Mouse (Mus musculus): ENCODE data around the gene Pou6f1.

Pou6f1 gene

DNA sequence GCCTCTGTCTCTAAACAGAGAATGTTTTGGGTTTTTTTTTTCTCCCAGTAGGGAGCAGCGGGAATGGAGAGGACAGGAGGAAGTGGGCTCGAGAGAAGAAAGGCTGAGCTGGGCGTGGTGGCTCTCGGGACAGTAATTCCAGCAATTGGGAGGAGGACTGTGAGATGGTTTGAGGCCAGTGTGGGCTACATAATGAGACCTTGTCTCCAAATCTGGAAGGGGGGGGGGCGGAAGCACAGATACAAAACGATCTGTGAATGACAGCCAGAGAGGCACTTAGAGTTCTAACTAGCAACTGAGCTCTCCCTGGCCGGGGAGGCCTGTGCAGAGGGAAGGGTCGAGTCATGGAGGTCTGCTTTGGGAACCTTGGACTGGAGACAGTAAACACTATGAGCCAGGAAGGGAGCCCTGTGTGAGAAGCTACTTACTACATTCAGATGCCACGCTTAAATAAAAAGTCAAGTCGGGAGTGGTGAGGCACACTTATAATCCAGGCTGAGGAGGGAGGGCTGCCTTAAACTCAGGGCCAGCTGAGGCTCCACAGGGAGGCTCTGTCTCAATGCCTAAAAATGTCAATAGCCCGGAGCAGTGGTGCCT lies 28.1 kb upstream of the Pou6f1 start:
- no peak for TF ChIP-seq GATA4 (IDR thresholded peaks at IDR 0.05; ENCODE audit: insufficient replicate concordance, low read length)

DNA sequence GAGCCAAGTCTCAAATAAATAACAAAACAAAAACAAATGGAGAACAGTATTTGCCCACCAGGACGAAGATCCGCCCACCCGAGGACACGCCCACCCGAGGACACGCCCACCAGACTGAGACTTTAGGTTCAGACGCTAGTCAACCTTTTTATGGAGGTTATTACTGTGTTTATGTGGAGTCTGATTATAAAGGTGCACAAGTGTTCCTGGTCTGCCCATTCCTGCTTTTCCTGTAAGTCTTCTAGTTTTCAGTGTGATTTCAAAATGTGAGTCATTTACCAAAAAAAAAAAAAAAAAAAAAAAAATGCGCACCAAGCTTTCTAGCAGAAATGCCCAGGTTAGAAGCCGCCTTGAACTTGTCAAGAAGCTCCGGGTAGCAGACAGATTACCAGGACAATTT lies 27.5 kb upstream of the Pou6f1 start:
- TF ChIP-seq GATA4 (IDR thresholded peaks at IDR 0.05; ENCODE audit: insufficient replicate concordance, low read length): no peak

DNA sequence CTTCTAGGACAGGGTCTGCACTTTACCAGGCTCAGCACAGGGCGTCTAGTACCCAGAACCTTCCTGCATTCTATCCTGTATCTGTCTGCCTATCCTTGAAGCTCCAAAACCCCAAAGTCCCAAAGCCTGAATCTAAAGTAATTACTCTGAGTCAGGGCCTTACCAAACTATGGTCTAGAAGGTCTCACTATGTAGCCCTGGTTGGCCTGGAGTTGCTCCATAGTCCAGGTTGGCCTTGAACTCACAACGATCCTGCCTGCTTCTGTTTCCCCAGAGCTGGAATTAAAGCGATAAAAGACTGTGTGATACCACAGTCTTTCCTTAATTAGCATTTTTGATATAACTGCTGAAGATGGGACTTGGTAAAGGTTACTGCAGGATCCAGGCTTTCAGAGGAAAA lies 24.7 kb upstream of the Pou6f1 start:
- no peak for TF ChIP-seq GATA4 (IDR thresholded peaks at IDR 0.05; ENCODE audit: insufficient replicate concordance, low read length)

DNA sequence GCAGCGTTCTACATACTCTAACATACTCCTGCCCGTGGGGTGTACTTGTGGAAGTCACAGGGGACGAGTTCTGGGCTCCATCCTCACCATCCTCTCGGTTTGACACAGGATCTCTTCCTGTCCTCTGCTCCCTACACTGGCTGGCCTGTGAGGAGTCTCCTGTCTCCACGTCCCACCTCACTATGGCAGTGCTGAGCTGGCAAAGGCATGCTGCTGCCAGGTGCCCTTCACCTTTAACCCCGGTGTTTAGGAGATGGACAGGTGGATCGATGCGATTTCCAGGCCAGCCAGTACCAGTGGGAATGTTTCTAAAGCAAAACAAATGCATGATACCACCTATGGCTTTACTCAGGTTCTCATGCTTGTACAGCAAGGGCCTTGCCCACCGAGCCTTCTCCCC lies 24.0 kb upstream of the Pou6f1 start:
- no peak for TF ChIP-seq GATA4 (IDR thresholded peaks at IDR 0.05; ENCODE audit: insufficient replicate concordance, low read length)

DNA sequence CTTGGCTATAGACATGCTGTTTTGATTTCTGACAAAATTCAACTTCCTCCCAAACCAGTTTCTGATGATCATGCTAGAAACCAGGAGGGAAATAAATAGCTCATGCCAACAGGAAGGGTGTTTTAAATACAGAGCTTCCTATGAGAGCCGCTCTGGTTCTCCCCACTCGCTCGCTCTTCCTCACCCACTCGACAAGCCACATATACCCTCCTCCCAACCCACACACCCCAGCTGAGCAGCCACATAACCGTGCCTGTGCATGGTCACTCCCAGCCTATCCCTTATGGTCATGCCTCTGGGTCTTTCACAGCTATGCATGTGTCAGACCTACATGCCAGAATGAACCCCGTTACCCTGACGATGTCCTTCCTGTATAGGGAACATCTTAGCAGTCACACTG lies 22.4 kb upstream of the Pou6f1 start:
- TF ChIP-seq GATA4 (IDR thresholded peaks at IDR 0.05; ENCODE audit: insufficient replicate concordance, low read length): no peak

DNA sequence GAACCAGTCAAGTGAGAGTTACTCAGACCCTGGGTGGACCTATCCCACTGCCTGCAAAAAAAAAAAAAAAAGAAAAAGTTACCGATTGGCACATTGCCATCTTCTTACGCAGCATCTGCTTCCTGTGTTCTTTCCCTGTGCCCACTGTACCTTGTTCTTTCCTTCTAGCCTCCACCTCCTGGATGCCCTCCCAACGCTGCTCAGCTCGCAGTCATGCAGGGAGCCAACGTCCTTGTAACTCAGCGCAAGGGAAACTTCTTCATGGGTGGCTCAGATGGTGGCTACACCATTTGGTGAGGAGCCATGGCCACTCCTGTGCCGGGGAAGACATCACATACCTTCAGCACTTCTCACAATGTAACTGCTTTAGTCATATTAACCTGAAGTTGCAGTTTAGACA lies 19.4 kb upstream of the Pou6f1 start:
- TF ChIP-seq GATA4 (IDR thresholded peaks at IDR 0.05; ENCODE audit: insufficient replicate concordance, low read length): no peak

DNA sequence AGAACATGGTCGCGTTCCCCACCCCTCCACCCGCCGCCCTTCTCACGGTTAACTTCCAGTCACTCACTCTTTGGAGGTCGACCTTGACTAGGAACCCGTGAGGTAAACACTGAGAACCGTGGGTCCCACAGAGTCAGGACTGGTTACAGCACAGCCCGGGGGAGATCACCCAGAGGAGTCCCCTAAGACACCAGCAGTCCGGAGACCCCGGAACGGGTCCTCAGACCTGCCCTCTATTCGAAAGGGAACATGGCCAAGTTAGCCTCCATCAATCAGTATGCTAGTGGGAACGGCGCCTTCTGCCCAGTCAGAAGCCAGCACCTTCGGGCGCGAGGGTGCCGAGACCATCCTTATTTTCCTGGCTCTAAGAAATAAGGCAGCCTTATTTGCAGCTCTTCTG lies 16.4 kb upstream of the Pou6f1 start:
- no peak for TF ChIP-seq GATA4 (IDR thresholded peaks at IDR 0.05; ENCODE audit: insufficient replicate concordance, low read length)

DNA sequence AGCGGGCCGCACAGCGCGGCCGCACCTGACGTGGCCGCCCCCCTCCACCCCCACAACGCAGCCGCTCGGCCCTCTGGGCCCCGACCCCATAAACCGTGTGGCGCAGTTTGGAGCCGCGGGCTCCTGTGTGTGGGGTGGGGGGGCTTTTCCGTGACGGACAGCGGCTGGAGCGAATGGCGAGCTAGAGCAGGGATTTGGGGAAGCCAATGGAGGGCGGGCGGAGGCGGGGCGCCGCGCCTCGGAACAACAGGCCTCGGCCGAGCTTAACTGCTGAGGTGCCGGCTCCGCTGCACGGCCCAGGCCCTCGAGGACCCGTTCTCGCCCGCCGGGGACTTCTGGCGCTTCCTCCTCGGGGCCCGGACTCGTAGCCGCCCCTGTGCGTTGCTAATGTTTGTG lies 16.0 kb upstream of the Pou6f1 start:
- TF ChIP-seq GATA4 (IDR thresholded peaks at IDR 0.05; ENCODE audit: insufficient replicate concordance, low read length): no peak

DNA sequence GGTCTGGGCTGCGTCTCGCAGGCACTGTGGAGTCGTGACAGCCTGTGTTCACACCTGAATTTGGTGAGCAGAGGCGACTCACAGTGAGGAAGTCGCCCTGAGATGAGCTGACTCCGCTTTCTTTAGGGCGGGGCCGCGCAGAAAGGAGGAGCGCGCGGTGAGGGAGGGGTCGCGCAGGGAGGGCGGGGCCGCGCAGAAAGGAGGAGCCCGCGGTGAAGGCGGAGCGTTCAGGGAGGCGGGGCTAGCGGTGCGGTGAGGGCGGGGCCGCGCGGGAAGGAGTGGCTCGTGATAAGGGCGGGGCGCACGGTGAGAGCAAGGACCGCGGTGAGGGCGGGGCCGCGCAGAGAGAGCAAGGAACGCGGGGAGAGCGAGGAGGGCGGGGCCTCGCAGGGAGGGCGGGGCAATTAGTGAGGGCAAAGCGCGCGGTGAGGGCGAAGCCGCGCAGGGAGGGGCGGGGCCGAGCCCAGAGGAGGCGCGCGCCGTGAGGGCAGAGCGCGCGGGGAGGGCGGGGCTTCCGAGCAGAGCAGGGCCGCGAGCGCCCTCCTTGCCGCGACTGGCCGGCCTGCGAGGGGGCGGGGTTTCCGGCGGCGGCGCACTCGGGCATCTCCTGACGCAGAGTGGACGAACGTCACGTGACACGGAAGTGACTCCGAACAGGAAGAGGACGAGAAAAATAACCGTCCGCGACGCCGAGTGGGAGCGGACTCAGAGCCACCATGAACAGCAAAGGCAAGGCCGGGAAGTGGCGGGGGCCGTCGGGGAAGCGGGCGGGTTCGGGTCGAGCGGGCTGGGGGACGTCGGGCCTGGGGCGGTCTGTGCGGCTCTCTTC lies 15.4 kb upstream of the Pou6f1 start, which contains the start of gene Dazap2:
Dazap2 (plus strand) TSS at position 354 of the 829 bp plus-strand sequence.
- TF ChIP-seq GATA4 (IDR thresholded peaks at IDR 0.05; ENCODE audit: insufficient replicate concordance, low read length): no peak

DNA sequence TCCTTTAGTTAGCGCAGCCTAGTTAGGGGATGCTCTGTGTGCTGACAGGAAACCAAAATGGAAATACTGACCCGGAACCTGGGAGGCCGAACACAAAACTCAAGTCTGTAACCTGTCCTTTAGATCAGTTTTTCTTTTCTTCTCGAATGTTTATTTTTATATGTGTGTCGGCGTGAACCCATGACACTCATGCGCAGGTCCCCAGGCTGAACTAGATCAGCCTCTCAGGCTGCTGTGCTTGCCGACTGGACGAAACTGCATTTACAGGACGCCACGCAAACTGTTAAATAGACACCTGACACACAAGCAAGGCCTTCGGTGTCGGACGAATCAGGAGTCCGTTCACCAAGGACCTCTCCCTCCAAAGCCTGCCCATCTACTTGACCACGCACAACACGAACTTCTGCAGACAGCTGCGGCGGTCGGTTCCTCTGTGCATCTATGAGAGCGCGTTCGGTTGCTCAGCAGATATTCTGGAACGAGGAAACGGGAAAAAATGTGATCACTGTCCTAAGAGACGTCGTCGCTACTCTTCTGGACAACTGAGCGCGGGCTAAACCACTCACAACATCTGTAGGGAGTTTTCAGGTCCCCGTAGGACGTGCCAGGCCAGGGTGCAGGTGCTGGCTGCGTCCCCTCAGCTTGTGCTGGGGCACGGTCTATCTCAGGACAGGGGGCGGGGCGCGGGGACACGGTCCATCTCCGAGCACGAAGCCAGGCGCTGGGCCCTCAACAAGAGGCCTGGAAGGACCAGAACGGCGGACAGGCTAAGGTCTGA lies 14.6 kb upstream of the Pou6f1 start:
- TF ChIP-seq GATA4 (IDR thresholded peaks at IDR 0.05; ENCODE audit: insufficient replicate concordance, low read length): no peak

DNA sequence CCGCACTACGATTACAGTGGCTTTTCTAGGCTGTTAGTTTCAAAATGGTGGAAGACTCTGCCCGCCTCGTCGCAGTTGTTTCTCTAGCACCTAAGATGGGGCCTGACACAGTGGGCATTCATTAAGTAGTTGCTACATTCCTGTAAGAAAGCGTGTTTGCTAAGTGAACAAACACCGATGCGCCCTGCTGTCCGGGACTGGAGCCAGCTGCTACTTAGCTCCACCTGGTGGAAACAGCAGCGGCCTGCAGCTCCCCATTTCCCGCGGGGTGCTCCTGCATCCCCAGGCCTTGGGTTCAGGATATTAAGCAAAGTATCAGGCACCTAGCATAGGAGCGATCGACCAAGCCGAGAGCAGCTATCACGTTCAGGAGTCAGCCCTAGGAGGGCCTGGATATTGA lies 13.8 kb upstream of the Pou6f1 start:
- TF ChIP-seq GATA4 (IDR thresholded peaks at IDR 0.05; ENCODE audit: insufficient replicate concordance, low read length): no peak

DNA sequence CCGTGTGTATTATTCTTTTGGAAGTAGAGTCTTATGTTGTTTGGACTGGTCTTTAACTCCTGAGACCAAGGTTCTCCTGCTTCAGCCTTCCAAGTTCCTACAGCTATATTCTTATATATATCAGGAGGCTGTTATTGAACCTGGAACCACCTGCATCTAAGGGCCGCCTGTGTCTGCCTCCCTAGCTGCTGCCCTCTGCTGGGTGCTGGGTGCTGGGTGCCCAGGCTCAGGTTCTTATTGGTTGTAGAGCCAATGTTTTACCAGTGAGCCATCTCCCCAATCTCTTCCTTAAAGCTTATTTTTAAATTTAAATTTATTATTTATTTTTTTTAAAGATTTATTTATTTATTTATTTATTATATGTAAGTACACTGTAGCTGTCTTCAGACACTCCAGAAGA lies 12.6 kb upstream of the Pou6f1 start:
- TF ChIP-seq GATA4 (IDR thresholded peaks at IDR 0.05; ENCODE audit: insufficient replicate concordance, low read length): no peak

DNA sequence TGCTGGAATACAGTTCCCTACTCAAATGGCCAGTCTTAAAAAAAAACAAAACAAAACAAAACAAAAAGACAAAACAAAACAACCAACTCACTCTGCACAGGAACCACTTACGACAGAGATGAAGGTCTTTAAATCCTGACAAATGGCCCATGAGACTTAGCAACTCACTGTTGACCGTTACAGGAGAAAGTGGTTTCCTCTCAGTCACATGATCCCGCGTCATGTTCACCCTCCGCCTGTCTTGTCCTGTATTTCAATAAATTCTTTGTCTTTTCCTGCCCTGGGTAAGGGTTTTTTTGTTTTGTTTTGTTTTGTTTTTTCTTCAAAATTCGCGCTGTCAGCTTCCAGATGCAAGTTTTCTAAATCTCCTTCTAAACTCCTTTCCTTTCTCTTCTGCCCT lies 12.2 kb upstream of the Pou6f1 start:
- no peak for TF ChIP-seq GATA4 (IDR thresholded peaks at IDR 0.05; ENCODE audit: insufficient replicate concordance, low read length)

DNA sequence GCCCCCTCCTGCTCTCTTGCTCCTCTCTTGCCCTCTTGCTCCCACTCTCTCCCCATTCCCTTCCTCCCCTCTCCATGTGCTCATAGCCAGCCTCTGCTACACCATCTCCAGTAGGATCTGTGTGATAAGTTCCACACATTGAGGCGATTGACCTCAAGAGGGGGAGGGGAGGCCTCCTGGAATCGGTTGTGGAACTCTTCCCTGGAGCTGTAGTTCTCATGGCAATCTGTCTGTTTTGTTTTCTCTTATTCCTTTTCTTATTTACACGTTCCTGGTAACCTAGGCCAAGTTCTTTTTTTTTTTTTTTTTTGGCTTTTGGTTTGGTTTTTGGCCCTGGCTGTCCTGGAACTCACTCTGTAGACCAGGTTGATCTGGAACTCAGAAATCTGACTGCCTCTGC lies 1.9 kb upstream of the Pou6f1 start:
- no peak for TF ChIP-seq GATA4 (IDR thresholded peaks at IDR 0.05; ENCODE audit: insufficient replicate concordance, low read length)

DNA sequence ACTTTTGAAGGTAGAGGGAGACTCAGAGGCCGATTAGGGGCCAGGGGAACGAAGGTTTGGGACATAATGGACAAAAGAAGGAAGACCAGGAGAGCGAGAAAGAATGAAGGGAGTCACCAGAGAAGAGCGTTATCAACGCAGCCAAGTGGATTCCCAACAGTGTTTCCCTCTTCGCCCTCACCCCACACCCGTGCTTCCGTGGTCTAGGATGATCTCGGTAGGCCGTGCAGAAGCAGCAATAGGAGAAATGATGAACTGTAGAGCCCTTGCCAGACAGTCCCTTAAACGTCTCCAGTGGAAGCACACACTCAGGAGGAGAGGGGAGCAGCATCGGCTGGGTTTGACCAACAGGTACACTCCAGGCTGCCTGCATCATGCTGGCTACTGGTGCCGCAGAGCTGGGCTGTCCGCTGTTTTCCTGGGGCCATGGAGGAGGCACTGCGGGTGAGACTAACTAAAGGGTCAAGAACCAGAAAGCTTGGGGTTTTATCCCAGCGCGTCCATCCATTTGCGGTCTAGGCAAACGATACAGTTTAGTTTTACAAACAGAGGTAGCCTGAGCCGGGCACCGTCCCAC lies 1.0 kb upstream of the Pou6f1 start:
- no peak for TF ChIP-seq GATA4 (IDR thresholded peaks at IDR 0.05; ENCODE audit: insufficient replicate concordance, low read length)
